Mouse (Mus musculus): ENCODE measurements around the gene Med12. TPM values are rescaled to one million over a fixed set of nuclear protein-coding genes. Genes with fewer than 3 reads are reported as not detected.
A peak's percentile ranks its signal among the peaks of the same experiment; 100 is the strongest.
"Not testable (repeated sequence)": the region's sequence is repeated elsewhere in the genome, so short reads cannot be mapped to it uniquely, and the experiment has no call there.

Med12 gene
- polyA plus RNA-seq, 1 experiment: 363 TPM

DNA sequence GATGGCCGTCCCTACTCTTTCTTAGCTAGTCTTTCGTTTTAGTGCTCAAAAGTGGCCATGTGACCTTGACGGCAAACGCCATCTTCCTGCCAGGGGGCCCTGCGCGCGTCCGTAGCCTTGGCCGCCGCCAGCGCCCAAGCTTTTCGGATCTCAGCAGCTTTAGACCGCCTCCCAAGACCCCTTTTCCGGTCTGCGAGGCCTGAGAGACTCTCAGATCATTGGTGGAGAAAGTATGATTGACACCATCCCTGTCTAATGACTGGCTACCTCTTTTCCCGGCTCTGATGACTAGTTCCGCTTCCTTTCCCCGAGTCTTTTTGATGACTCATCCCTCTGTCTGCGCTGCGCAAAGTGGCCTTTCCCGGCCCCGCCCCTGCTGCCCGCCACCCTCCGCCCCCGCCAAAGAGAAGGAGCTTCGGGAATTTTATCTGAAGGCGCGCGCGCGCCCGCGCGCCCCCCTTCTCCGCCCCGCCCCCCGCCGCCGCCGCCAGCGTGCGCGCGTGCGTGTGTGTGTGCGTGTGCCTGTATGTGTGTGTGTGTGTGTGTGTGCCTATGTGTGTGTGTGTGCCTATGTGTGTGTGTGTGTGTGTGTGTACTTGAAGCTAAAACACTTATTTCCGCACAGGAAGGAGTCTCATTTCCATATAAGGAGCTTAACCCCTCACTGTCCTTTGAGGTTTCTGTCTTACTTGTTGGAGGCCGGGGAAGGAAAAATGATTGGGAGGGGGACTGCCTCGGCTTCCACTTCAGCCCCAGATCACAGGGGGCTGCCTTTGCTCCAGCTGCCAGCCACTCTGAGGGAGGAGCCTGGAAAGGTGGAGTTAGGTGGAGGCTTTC is 58.8 kb downstream of the Med12 start:
- TF ChIP-seq POLR2A (IDR thresholded peaks at IDR 0.05; ENCODE audit: control insufficient read depth, extremely low read depth, insufficient read depth, low read length, poor library complexity): peak; percentile 55
- TF ChIP-seq CTCF (IDR thresholded peaks at IDR 0.05; ENCODE audit: borderline replicate concordance, control insufficient read depth, extremely low read depth, insufficient read depth, low read length, poor library complexity): no peak
- peaks cover 4% of the 10 kb centered on the region for H3K4me1 ChIP-seq (replicated peaks; ENCODE audit: control insufficient read depth, insufficient read depth, low read length)
- H3K27me3 ChIP-seq (ENCODE audit: control insufficient read depth, insufficient read depth, low read length): no peaks in the 10 kb centered on the region
- peak overlapping the region; percentile 53 for H3K4me3 ChIP-seq (ENCODE audit: control insufficient read depth, insufficient read depth, low read length)
- DNase-seq: peak; percentile 76
- H3K27ac ChIP-seq (ENCODE audit: control insufficient read depth, insufficient read depth, low read length): peak overlapping the region; percentile 95
- under 1% methylated on average over 23 of the region's 49 CpGs for WGBS
- no peaks in the 10 kb centered on the region for H3K36me3 ChIP-seq (ENCODE audit: control insufficient read depth, insufficient read depth, low read length)

DNA sequence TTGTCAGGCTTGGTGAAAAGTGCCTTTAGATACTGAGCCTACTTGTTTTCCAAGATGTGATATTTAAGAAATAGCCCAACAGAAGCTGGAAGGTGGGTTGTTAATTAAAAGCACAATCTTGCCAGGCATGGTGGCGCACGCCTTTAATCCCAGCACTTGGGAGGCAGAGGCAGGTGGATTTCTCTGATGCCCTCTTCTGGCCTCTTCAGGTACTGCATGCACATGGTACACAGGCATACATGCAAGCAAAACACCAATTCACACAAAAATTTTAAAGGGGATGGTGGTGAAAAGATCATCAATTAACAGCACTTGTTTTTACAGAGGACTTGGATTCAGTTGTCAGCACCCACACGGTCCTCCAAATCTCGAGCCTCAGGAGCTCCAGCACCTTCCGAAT is 60.8 kb downstream of the Med12 start:
- H3K27me3 ChIP-seq (ENCODE audit: control insufficient read depth, insufficient read depth, low read length): no peaks in the 10 kb centered on the region
- DNase-seq: peak; percentile 41
- H3K4me3 ChIP-seq (ENCODE audit: control insufficient read depth, insufficient read depth, low read length): no peak overlapping the region
- no peaks in the 10 kb centered on the region for H3K36me3 ChIP-seq (ENCODE audit: control insufficient read depth, insufficient read depth, low read length)
- TF ChIP-seq CTCF (IDR thresholded peaks at IDR 0.05; ENCODE audit: borderline replicate concordance, control insufficient read depth, extremely low read depth, insufficient read depth, low read length, poor library complexity) (no peak), POLR2A (IDR thresholded peaks at IDR 0.05; ENCODE audit: control insufficient read depth, extremely low read depth, insufficient read depth, low read length, poor library complexity) (no peak)
- 94% methylated on average over 5 of the region's 5 CpGs for WGBS
- H3K4me1 ChIP-seq (replicated peaks; ENCODE audit: control insufficient read depth, insufficient read depth, low read length): peaks cover 4% of the 10 kb centered on the region
- H3K27ac ChIP-seq (ENCODE audit: control insufficient read depth, insufficient read depth, low read length): no peak overlapping the region

DNA sequence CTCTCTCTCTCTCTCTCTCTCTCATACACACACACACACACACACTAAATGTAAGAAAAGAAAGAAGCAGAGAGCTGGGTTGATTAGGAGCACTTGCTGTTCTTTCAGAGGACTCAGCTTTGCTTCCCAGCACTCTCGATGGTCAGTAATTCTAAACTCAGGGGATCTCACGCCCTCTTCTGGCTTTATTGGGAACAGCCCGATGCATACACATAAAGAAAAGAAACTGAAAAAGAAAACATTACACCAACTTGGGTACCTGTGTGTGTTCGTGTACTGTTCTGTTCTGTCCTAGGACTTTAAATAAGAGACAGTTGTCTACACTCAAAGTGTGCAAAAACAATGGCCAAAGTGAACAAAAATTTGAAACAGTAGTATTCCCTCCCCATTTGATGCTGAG is 64.8 kb downstream of the Med12 start:
- Histone ChIP-seq H3K4me1 (replicated peaks; ENCODE audit: control insufficient read depth, insufficient read depth, low read length) (peaks cover 2% of the 10 kb centered on the region), H3K36me3 (ENCODE audit: control insufficient read depth, insufficient read depth, low read length) (no peaks in the 10 kb centered on the region), H3K27me3 (ENCODE audit: control insufficient read depth, insufficient read depth, low read length) (no peaks in the 10 kb centered on the region), H3K27ac (ENCODE audit: control insufficient read depth, insufficient read depth, low read length) (no peak overlapping the region), H3K4me3 (ENCODE audit: control insufficient read depth, insufficient read depth, low read length) (no peak overlapping the region)
- no peak for TF ChIP-seq CTCF (IDR thresholded peaks at IDR 0.05; ENCODE audit: borderline replicate concordance, control insufficient read depth, extremely low read depth, insufficient read depth, low read length, poor library complexity)
- no peak for TF ChIP-seq POLR2A (IDR thresholded peaks at IDR 0.05; ENCODE audit: control insufficient read depth, extremely low read depth, insufficient read depth, low read length, poor library complexity)
- DNase-seq: no peak
- WGBS: 75% methylated on average over 4 of the region's 4 CpGs

DNA sequence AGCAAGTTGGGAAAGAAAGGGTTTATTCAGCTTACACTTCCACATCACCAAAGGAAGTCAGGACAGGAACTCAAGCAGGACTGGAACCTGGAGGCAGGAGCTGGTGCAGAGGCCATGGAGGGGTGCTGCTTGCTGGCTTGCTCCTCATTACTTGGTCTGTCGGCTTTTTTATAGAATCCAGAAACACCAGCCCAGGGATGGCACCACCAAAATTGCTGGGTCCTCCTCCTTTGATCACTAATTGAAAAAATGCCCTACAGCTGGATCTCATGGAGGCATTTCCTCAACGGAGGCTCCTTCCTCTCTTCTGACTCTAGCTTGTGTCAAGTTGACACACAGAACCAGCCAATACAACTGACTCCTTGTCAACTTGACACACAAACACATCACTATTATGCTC is 69.0 kb downstream of the Med12 start:
- not testable (repeated sequence) for H3K4me3 ChIP-seq (ENCODE audit: control insufficient read depth, insufficient read depth, low read length); H3K27ac ChIP-seq (ENCODE audit: control insufficient read depth, insufficient read depth, low read length); H3K36me3 ChIP-seq (ENCODE audit: control insufficient read depth, insufficient read depth, low read length); H3K27me3 ChIP-seq (ENCODE audit: control insufficient read depth, insufficient read depth, low read length); H3K4me1 ChIP-seq (replicated peaks; ENCODE audit: control insufficient read depth, insufficient read depth, low read length); DNase-seq
- 75% methylated on average over 2 of the region's 2 CpGs for WGBS

DNA sequence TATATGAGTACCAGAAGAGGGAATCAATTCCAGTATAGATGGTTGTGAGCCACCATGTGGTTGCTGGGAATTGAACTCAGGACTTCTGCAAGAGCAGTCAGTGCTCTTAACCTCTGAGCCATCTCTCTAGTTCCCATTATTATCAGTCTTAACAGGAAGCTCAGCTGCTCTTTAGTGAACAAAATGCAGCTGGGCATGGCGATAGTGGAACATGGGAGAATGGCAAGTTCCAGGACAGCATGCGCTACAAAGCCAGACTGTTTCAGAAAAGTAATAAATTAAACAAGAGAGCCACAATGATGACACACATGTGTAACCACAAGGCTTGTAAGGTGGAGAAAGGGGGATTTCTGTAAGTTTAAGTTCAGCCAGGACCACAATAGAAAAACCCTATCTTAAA is 71.6 kb downstream of the Med12 start:
- 72% methylated on average over 2 of the region's 2 CpGs for WGBS
- TF ChIP-seq POLR2A (IDR thresholded peaks at IDR 0.05; ENCODE audit: control insufficient read depth, extremely low read depth, insufficient read depth, low read length, poor library complexity): no peak
- no peak for TF ChIP-seq CTCF (IDR thresholded peaks at IDR 0.05; ENCODE audit: borderline replicate concordance, control insufficient read depth, extremely low read depth, insufficient read depth, low read length, poor library complexity)

DNA sequence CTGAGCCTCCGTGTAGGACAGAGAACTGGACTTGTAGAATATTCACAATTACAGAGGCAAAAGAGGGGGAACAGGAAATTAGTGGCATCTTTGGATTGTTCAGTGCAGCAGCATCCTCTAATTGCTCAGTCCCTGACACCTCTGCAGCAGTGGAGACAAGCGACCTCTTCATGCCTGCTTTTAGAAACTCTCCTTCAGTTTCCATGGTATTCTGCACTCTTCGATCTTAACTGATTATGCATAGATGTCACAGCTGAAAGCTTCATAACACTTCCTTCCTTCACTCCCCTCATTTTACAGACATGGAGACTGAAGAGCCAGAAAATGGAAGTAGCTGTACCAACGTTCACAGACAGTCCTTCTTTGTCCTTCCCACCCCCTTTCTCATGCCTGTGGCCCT is 72.6 kb downstream of the Med12 start:
- H3K4me1 ChIP-seq (replicated peaks; ENCODE audit: control insufficient read depth, insufficient read depth, low read length): no peaks in the 10 kb centered on the region; the same call in 1 of the 2 replicates
- TF ChIP-seq POLR2A (IDR thresholded peaks at IDR 0.05; ENCODE audit: control insufficient read depth, extremely low read depth, insufficient read depth, low read length, poor library complexity): no peak
- no peak for TF ChIP-seq CTCF (IDR thresholded peaks at IDR 0.05; ENCODE audit: borderline replicate concordance, control insufficient read depth, extremely low read depth, insufficient read depth, low read length, poor library complexity)
- no peak overlapping the region for H3K4me3 ChIP-seq (ENCODE audit: control insufficient read depth, insufficient read depth, low read length)
- H3K27me3 ChIP-seq (ENCODE audit: control insufficient read depth, insufficient read depth, low read length): no peaks in the 10 kb centered on the region
- no peak for DNase-seq
- no peaks in the 10 kb centered on the region for H3K36me3 ChIP-seq (ENCODE audit: control insufficient read depth, insufficient read depth, low read length)
- WGBS: 13% methylated on average over 4 of the region's 4 CpGs
- no peak overlapping the region for H3K27ac ChIP-seq (ENCODE audit: control insufficient read depth, insufficient read depth, low read length)

More for the DNA sequence above, 71.6 kb downstream of the Med12 start:
- H3K4me3 ChIP-seq (ENCODE audit: control insufficient read depth, insufficient read depth, low read length): no peak overlapping the region
- no peaks in the 10 kb centered on the region for H3K36me3 ChIP-seq (ENCODE audit: control insufficient read depth, insufficient read depth, low read length)
- no peak overlapping the region for H3K27ac ChIP-seq (ENCODE audit: control insufficient read depth, insufficient read depth, low read length)
- no peak for DNase-seq
- H3K4me1 ChIP-seq (replicated peaks; ENCODE audit: control insufficient read depth, insufficient read depth, low read length): no peaks in the 10 kb centered on the region
- H3K27me3 ChIP-seq (ENCODE audit: control insufficient read depth, insufficient read depth, low read length): no peaks in the 10 kb centered on the region

Other genes starting within 250 kb of the Med12 start
- 0.05 TPM in 1 of 2 replicates, not detected in the other for gene Tex11, start 214.4 kb upstream of the Med12 start, polyA plus RNA-seq (2012; rRNA removed)
- 1.8 and 2.4 TPM in 2 replicates for gene Slc7a3, start 188.0 kb upstream of the Med12 start, polyA plus RNA-seq (2012; rRNA removed)
- 15.7 and 17.1 TPM in 2 replicates for gene Snx12, start 51.5 kb upstream of the Med12 start, polyA plus RNA-seq (2012; rRNA removed)
- gene Foxo4, start 19.5 kb upstream of the Med12 start, polyA plus RNA-seq (2012; rRNA removed): 65.7 and 69.2 TPM in 2 replicates
- gene Gm614, start 10.0 kb upstream of the Med12 start, polyA plus RNA-seq (2012; rRNA removed): 1.3 and 2.0 TPM in 2 replicates
- 364 and 430 TPM in 2 replicates for gene Il2rg, start 5.8 kb upstream of the Med12 start, polyA plus RNA-seq (2012; rRNA removed)
- not detected in 2 replicates for gene Gm20489, start 5.0 kb upstream of the Med12 start, polyA plus RNA-seq (2012; rRNA removed)
- 0.20 and 0.40 TPM in 2 replicates for gene Nlgn3, start 25.1 kb downstream of the Med12 start, polyA plus RNA-seq (2012; rRNA removed)
- 0.20 and 2.5 TPM in 2 replicates for gene Gjb1, start 102.3 kb downstream of the Med12 start, polyA plus RNA-seq (2012; rRNA removed)
- 51.2 and 54.5 TPM in 2 replicates for gene Zmym3, start 146.8 kb downstream of the Med12 start, polyA plus RNA-seq (2012; rRNA removed)
- 255 and 269 TPM in 2 replicates for gene Nono, start 155.3 kb downstream of the Med12 start, polyA plus RNA-seq (2012; rRNA removed)
- 0.87 and 8.2 TPM in 2 replicates for gene Itgb1bp2, start 175.1 kb downstream of the Med12 start, polyA plus RNA-seq (2012; rRNA removed)

All from thymus, adult 2 months (tissue).